Mouse (Mus musculus): ENCODE data around the gene Olfr805.

Olfr805 gene

GRCm38 (mm10) chr10:129729275-129729674, at the start of gene Olfr805:
Olfr805 (minus strand) TSS chr10:129729375.
- no peak for DNase-seq (ENCODE audit: low spot score)

- no peak for DNase-seq (ENCODE audit: low spot score)
Observed at GRCm38 (mm10) chr10:129778123-129778522, 48.9 kb upstream of the Olfr805 start.

- DNase-seq (ENCODE audit: low spot score) = no peak
Observed at GRCm38 (mm10) chr10:129774338-129774737, 45.2 kb upstream of the Olfr805 start, which contains the start of gene Olfr809. Olfr809 (plus strand) TSS chr10:129774638.

- DNase-seq (ENCODE audit: low spot score) = no peak
Observed at GRCm38 (mm10) chr10:129765182-129765581, 36.0 kb upstream of the Olfr805 start, which contains the start of gene Olfr808. Olfr808 (plus strand) TSS chr10:129765482.

- DNase-seq (ENCODE audit: low spot score) = no peak
Observed at GRCm38 (mm10) chr10:129757693-129758092, 28.5 kb upstream of the Olfr805 start, which contains the start of gene Olfr807. Olfr807 (minus strand) TSS chr10:129757793.

GRCm38 (mm10) chr10:129741821-129742220, 12.6 kb upstream of the Olfr805 start, which contains the start of gene Olfr806:
Olfr806 (minus strand) TSS chr10:129741921.
- no peak for DNase-seq (ENCODE audit: low spot score)

- no peak for DNase-seq (ENCODE audit: low spot score)
Observed at GRCm38 (mm10) chr10:129702910-129703309, 26.3 kb downstream of the Olfr805 start, which contains the start of gene Olfr804. Olfr804 (plus strand) TSS chr10:129703210.

GRCm38 (mm10) chr10:129694186-129694585, 35.0 kb downstream of the Olfr805 start, which contains the start of gene Olfr803:
Olfr803 (minus strand) TSS chr10:129694286.
- DNase-seq (ENCODE audit: low spot score) = no peak

GRCm38 (mm10) chr10:129688069-129688468, 41.1 kb downstream of the Olfr805 start, which contains the start of gene Olfr802:
Olfr802 (minus strand) TSS chr10:129688169.
- DNase-seq (ENCODE audit: low spot score) = no peak

- no peak for DNase-seq (ENCODE audit: low spot score)
Observed at GRCm38 (mm10) chr10:129673765-129674164, 55.4 kb downstream of the Olfr805 start, which contains the start of gene Olfr801. Olfr801 (minus strand) TSS chr10:129673865.
